Mouse (Mus musculus): ENCODE data around the gene Rab4b.

GRCm38 (mm10) chr7:27222538-27222937, 43.8 kb upstream of the Rab4b start:
- TF ChIP-seq POLR2A (IDR thresholded peaks at IDR 0.05; ENCODE audit: extremely low read depth, insufficient read depth, low read length) (no peak), CTCF (IDR thresholded peaks at IDR 0.05; ENCODE audit: extremely low read depth, insufficient read depth, low read length) (no peak)
